Mouse (Mus musculus): Measurements from ENCODE around the gene Nav2.

- TF ChIP-seq CTCF (IDR thresholded peaks at IDR 0.05; ENCODE audit: low read depth) = no peak
- TF ChIP-seq EP300 (optimal IDR thresholded peaks at IDR 0.05) = no peak
Measured at GRCm38 (mm10) chr7:49480962-49481361, 572.4 kb downstream of the Nav2 start.
